Mouse (Mus musculus) embryonic facial prominence, embryonic 15.5 days (tissue): ENCODE measurements around the gene Ccdc157. TPM values are rescaled to one million over a fixed set of nuclear protein-coding genes. Genes with fewer than 3 reads are reported as not detected.

Experiments
- ATAC-seq: fragments of 200-750 bp; cut with Nextera tagmentation; 2 replicates; pipeline ENCODE4 v1.8.0; 2017; ENCODE audit warnings: low read depth, moderate TSS enrichment; ENCODE audit not compliant: insufficient number of reproducible peaks, low FRiP score, low TSS enrichment
- H3K27ac ChIP-seq: fragments of 300-500 bp; sonication (generic); replicated peaks from 2 replicates; pipeline ENCODE4 v1.5.1; 2015; ENCODE audit warnings: mild to moderate bottlenecking, inconsistent platforms
- H3K27me3 ChIP-seq: fragments of 300-500 bp; sonication (generic); 2 replicates; pipeline ENCODE4 v1.6.1; 2015; ENCODE audit warnings: inconsistent platforms
- H3K36me3 ChIP-seq: fragments of 300-500 bp; sonication (generic); 2 replicates; pipeline ENCODE4 v1.6.1; 2015; ENCODE audit warnings: mild to moderate bottlenecking, inconsistent platforms
- H3K4me1 ChIP-seq: fragments of 300-500 bp; sonication (generic); 2 replicates; pipeline ENCODE4 v1.6.1; 2015; ENCODE audit warnings: inconsistent platforms
- H3K4me2 ChIP-seq: fragments of 300-500 bp; sonication (generic); replicated peaks from 2 replicates; pipeline ENCODE4 v1.6.1; 2015; ENCODE audit warnings: mild to moderate bottlenecking, inconsistent platforms
- H3K4me3 ChIP-seq: fragments of 300-500 bp; sonication (generic); replicated peaks from 2 replicates; pipeline ENCODE4 v1.5.1; 2015; ENCODE audit warnings: mild to moderate bottlenecking, inconsistent platforms
- H3K9ac ChIP-seq: fragments of 300-500 bp; sonication (generic); 2 replicates; pipeline ENCODE4 v1.6.1; 2015; ENCODE audit warnings: inconsistent platforms
- H3K9me3 ChIP-seq: fragments of 300-500 bp; sonication (generic); replicated peaks from 2 replicates; pipeline ENCODE4 v1.6.1; 2016; ENCODE audit warnings: inconsistent platforms
- WGBS: fragments of 180-500 bp; shearing (Covaris S2); methylation state at CpG from one replicate; pipeline ENCODE4 v1.1.7; 2015; 5-methylcytosine and 5-hydroxymethylcytosine counted together
- polyA plus RNA-seq: library from polyadenylated mRNA; unstranded; fragments of >200 nt; fragmentation: Nextera tagmentation; extraction: Ambion mirVana; gene quantifications from 2 replicates; pipeline ENCODE4 v1.2.1, GENCODE M21; 2015

The Ccdc157 gene
- polyA plus RNA-seq, result 14.4 and 16.6 TPM in 2 replicates

- no peaks in the 10 kb centered on the region for H3K9me3 ChIP-seq
- peak within 1 kb of the TSS; percentile 81 for H3K9ac ChIP-seq
- WGBS, result under 1% methylated on average over 54 of the region's 54 CpGs
- peaks cover 14% of the 10 kb centered on the region for H3K36me3 ChIP-seq
- H3K4me1 ChIP-seq, result peaks cover 60% of the 10 kb centered on the region
- no peaks in the 10 kb centered on the region for H3K27me3 ChIP-seq
- H3K27ac ChIP-seq, result peak within 1 kb of the TSS; percentile 90
- H3K4me3 ChIP-seq, result peak within 1 kb of the TSS; percentile 91
- ATAC-seq, result peak; percentile 89
- H3K4me2 ChIP-seq, result peak within 1 kb of the TSS; percentile 78
These were observed at the start of gene Ccdc157, which contains the start of gene Sf3a1 for GRCm38 (mm10) chr11:4159808-4160708. Gene Ccdc157, minus strand, starts transcription at chr11:4160293. Gene Sf3a1, plus strand, starts transcription at chr11:4160350.

DNA sequence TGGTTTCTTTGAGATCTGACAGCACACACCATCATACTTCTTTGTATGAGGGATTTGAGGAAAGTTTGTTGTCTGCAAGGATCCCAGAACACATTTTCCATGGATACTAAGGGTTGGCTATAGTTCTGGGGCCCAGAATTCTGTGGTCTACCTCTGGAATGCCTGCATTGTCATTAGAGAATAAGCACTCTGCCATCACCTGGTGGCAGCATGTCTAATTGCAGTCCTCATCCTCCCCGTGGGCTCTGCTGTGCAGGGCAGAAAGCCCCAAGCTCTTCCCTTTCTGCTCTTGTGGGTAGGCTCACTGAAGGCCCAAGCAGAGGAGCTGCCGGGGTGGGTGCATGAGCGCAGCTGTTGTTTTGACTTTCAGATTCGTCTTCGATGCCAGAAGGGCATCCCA, 49.5 kb upstream of the Ccdc157 start:
- Histone ChIP-seq H3K4me2 (no peak overlapping the region), H3K9ac (no peak overlapping the region), H3K4me1 (no peaks in the 10 kb centered on the region), H3K27ac (no peak overlapping the region), H3K9me3 (no peaks in the 10 kb centered on the region), H3K27me3 (no peaks in the 10 kb centered on the region), H3K4me3 (no peak overlapping the region), H3K36me3 (peaks cover 82% of the 10 kb centered on the region)
- WGBS, result 70% methylated on average over 5 of the region's 5 CpGs
- no peak for ATAC-seq

DNA sequence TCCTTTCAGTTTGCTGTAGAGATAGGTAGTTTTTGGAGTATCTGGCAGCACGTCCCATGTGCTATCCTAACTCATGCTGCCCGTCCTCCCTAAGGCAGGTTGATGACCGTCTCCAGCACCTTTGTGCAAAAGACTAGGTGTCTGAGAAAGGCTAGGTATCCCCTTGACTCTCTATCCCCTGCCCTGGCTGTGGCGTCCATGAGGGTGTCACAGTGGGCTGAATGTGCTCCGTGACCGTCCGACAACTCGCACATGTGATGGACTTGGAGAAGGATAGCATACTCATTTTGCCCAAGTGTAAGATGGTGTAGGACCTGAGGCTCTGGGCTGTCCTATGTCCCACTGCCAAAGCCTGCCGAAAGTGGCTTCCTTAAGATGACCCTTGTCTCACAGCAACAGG, 47.6 kb upstream of the Ccdc157 start:
- Histone ChIP-seq H3K4me1 (0 out of 2 replicates have a peak, but pooled peaks cover 5% of the 10 kb centered on the region), H3K9me3 (no peaks in the 10 kb centered on the region), H3K4me2 (no peak overlapping the region), H3K27ac (no peak overlapping the region), H3K27me3 (no peaks in the 10 kb centered on the region), H3K9ac (no peak overlapping the region), H3K4me3 (no peak overlapping the region), H3K36me3 (peaks cover 65% of the 10 kb centered on the region)
- WGBS, result 91% methylated on average over 9 of the region's 9 CpGs
- no peak for ATAC-seq

DNA sequence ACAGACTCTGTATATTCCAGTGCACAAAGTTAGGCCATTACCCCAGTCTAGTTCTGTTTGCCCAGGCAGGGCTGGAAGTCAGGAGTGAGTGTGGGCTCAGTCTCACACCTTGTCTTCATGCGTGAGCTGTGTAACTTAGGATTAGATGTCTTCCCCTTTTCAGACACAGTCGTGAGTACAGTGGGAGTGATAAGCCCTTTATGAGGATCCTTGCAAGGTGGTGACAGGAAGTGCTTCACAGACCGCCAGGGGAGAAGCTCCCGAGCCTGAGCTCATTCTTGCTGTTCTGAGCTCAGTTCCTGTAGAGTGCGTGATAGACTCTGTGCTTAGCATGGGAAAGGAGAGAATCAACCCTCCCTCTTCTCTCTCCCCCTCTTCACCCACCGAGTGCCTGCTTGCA, 46.5 kb upstream of the Ccdc157 start:
- peaks cover 54% of the 10 kb centered on the region for H3K36me3 ChIP-seq

GRCm38 (mm10) chr11:4205951-4206350, 45.9 kb upstream of the Ccdc157 start:
- Histone ChIP-seq H3K27ac (no peak overlapping the region), H3K4me3 (no peak overlapping the region), H3K27me3 (no peaks in the 10 kb centered on the region), H3K9me3 (no peaks in the 10 kb centered on the region), H3K9ac (no peak overlapping the region), H3K4me2 (no peak overlapping the region), H3K36me3 (peaks cover 48% of the 10 kb centered on the region), H3K4me1 (0 out of 2 replicates have a peak, but pooled peaks cover 5% of the 10 kb centered on the region)
- ATAC-seq, result no peak
- 81% methylated on average over 7 of the region's 7 CpGs for WGBS

More for the DNA sequence above, 46.5 kb upstream of the Ccdc157 start:
- Histone ChIP-seq H3K4me2 (no peak overlapping the region), H3K4me3 (no peak overlapping the region), H3K9me3 (no peaks in the 10 kb centered on the region), H3K27me3 (no peaks in the 10 kb centered on the region), H3K27ac (no peak overlapping the region), H3K4me1 (0 out of 2 replicates have a peak, but pooled peaks cover 5% of the 10 kb centered on the region), H3K9ac (no peak overlapping the region)
- ATAC-seq, result no peak
- WGBS, result 72% methylated on average over 6 of the region's 6 CpGs

- no peak for ATAC-seq
- WGBS, result 75% methylated on average over 5 of the region's 5 CpGs
- peaks cover 40% of the 10 kb centered on the region for H3K36me3 ChIP-seq
- no peak overlapping the region for H3K9ac ChIP-seq
- H3K4me3 ChIP-seq, result no peak overlapping the region
- H3K27ac ChIP-seq, result no peak overlapping the region
- H3K9me3 ChIP-seq, result no peaks in the 10 kb centered on the region
- H3K4me2 ChIP-seq, result no peak overlapping the region
- H3K27me3 ChIP-seq, result no peaks in the 10 kb centered on the region
- 0 out of 2 replicates have a peak, but pooled peaks cover 5% of the 10 kb centered on the region for H3K4me1 ChIP-seq
These were observed 45.1 kb upstream of the Ccdc157 start for GRCm38 (mm10) chr11:4205097-4205655.

DNA sequence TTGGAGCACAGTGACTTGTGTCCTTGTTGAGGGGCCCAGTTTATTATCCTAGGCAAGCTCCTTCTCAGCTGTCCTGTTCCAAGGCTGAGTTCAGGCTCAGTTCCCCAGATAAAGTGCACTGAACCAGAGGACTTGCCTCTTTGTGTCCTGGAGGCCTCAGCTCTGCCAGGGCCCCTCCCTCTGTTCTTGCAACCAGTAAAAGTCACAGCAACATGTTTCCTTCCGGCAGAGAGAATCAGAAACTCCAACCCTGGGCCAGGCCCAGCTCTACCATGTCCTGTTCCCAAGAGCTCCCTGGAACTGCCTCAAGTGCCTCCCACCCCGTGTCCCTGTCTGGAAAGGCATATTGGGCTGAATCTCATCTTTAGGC, 43.6 kb upstream of the Ccdc157 start:
- Histone ChIP-seq H3K36me3 (peaks cover 30% of the 10 kb centered on the region), H3K9ac (no peak overlapping the region), H3K4me2 (no peak overlapping the region), H3K4me3 (no peak overlapping the region), H3K27me3 (no peaks in the 10 kb centered on the region), H3K9me3 (no peaks in the 10 kb centered on the region), H3K4me1 (0 out of 2 replicates have a peak, but pooled peaks cover 14% of the 10 kb centered on the region), H3K27ac (peak overlapping the region; percentile 28; the same call in 1 of the 2 replicates)
- no peak for ATAC-seq
- WGBS, result 22% methylated on average over 2 of the region's 2 CpGs

GRCm38 (mm10) chr11:4202995-4203704, 43.1 kb upstream of the Ccdc157 start:
- Histone ChIP-seq H3K4me2 (no peak overlapping the region), H3K27ac (peak overlapping the region; percentile 28; the same call in 1 of the 2 replicates), H3K27me3 (no peaks in the 10 kb centered on the region), H3K4me3 (no peak overlapping the region), H3K9me3 (no peaks in the 10 kb centered on the region), H3K9ac (no peak overlapping the region), H3K36me3 (peaks cover 25% of the 10 kb centered on the region), H3K4me1 (0 out of 2 replicates have a peak, but pooled peaks cover 14% of the 10 kb centered on the region)
- WGBS, result 82% methylated on average over 12 of the region's 12 CpGs
- no peak for ATAC-seq

DNA sequence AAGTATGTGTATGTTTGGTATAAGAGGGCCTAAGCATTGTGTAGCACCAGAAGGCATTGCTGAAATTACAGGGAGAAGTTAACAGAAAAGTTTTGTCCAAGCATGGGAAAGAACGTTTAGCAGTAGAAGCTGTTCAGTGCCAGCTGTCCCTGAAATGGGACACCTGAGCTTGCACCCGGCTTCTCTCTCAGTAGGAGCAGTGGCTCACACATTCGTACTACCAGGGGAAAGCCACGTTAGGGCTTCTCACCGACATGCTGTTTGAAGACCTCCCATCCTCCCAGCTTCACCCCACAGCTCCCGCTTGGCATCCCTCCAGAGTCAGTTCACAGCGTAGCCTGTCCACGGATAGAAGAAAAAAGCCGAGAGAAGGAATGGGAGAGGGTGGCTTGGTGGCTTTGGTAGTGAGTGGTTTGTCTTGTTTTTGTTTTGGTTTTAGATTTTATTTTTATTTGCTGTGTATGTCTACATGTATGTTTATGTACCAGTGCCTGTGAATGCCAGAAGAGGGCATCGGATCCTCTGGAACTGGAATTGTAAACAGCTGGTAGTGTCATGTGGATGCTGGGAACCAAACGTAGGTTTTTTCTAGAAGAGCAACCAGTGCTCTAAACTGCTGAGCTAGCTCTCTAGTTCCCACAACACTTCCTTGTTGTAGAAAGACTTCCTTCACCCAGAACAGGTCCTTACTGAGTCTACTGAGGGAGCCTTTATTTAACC, 42.0 kb upstream of the Ccdc157 start:
- Histone ChIP-seq H3K4me2 (no peak overlapping the region), H3K27me3 (no peaks in the 10 kb centered on the region), H3K4me3 (no peak overlapping the region), H3K9ac (no peak overlapping the region), H3K9me3 (no peaks in the 10 kb centered on the region), H3K27ac (no peak overlapping the region), H3K36me3 (peaks cover 15% of the 10 kb centered on the region), H3K4me1 (peaks cover 20% of the 10 kb centered on the region)
- WGBS, result 68% methylated on average over 11 of the region's 11 CpGs
- no peak for ATAC-seq

- Histone ChIP-seq H3K27ac (no peak overlapping the region), H3K9me3 (no peaks in the 10 kb centered on the region), H3K4me1 (peaks cover 34% of the 10 kb centered on the region), H3K9ac (no peak overlapping the region), H3K27me3 (no peaks in the 10 kb centered on the region), H3K4me2 (no peak overlapping the region), H3K36me3 (no peaks in the 10 kb centered on the region), H3K4me3 (no peak overlapping the region)
- peak; percentile 17; the same call in 1 of the 2 replicates for ATAC-seq
- WGBS, result 71% methylated on average over 1 of the region's 1 CpGs
These were observed 37.6 kb upstream of the Ccdc157 start for GRCm38 (mm10) chr11:4197691-4198090.
